Mouse (Mus musculus) cerebellum, postnatal 36 days (tissue): ENCODE measurements around the gene Akap12.

Experiments
- DNase-seq, 2 experiments: peaks; one replicate each; pipeline ENCODE4 v3.0.0; 2021 to 2022; ENCODE audit warnings: mixed read lengths in 2 of 2

Gene Akap12

DNA sequence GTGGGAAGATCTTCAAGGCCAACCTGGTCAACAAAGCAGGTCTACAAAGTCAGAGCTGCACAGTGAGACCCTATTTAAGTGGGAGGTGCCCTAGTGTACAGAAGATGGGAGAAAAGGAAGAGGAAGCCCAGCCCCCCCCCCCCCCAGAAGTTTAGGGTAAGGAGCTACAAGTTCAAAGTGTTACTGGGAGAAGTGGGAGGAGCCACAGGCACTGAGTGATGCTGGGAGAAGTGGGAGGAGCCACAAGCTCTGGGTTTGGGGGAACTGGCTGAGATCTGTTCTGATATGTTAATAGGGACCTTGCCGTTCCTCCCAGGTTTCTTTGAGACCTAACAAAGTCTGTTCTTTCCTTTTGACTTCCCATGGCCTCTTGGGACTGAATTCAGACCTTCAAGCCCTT is 18.6 kb downstream of the Akap12 start:
- DNase-seq, result no peak

DNA sequence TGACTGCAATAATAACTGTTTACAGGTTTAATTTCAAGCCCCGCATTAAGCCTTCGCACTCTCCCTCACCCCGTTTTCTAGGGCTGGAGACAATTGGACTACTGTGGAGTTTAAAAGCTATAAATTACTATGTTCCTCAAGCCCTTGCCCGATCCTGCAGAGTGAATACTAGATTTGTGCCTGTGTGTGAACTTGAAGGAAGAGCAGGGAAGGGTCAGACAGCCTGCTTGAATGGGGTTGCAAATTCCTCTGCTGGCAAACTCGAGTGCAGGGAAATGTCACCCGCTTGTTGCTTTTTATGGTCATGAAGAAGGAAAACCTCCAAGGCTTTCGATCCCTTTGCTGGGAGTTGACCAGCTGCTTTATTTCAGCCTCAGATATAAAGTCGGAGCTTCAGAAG is 19.6 kb downstream of the Akap12 start:
- DNase-seq, result no peak

DNA sequence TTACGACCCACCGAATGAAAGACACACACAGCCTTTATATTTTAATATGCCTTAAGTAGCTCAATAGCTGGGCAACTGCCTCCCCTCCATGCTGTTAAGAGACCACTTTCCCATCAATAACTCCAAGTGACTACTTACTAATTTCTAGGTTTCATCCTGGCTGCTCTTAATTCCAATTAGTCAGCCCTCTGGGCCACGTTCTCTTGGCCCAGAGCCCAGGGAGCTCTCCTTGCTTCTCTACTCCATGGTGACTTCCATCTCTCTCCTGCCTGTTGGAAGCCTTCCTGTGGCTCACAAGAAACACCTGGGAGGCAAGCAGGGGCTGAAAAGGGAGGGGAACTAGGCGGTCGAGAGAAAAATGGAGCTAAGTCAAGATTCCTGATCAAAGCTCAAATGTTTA is 23.0 kb downstream of the Akap12 start:
- DNase-seq, result no peak

DNA sequence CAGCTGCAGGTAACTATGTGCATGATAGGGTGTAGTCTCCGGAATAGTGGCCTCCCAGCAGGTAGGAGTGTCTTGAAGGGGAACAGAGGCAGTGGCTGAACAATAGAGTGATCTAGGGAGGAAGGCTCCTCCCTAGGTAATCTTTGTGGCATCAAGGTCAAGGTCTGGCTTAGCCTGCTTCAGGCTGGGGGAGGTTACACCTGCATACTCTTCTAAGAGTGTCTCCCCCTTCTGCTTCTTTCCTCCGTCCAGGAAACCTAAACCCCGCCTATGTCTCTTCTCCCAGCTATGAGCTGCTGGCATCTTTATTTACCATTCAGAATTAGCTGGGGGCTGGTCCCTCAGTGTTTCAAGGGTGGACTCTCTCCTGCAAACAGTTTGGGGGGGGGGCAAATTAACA is 23.5 kb downstream of the Akap12 start:
- no peak for DNase-seq

DNA sequence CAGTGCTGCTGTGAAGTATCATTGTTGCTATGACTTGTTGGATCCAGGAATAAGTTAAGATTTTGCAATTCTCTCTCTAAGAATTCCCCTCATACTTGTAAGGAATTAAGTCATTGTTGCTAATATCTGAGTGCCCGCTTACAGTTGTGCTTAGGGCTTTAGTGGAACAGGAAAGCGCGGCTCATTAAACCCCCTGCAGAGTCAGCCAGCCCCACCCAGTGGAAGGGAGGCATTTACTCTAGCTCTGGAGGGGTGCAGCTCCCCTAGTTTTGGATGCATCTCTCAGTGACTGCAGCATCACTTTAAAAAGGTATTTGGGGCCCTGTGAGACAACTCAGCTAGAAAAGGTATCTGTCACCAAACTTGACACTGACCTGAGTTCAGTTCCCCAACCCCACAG is 24.0 kb downstream of the Akap12 start:
- no peak for DNase-seq

DNA sequence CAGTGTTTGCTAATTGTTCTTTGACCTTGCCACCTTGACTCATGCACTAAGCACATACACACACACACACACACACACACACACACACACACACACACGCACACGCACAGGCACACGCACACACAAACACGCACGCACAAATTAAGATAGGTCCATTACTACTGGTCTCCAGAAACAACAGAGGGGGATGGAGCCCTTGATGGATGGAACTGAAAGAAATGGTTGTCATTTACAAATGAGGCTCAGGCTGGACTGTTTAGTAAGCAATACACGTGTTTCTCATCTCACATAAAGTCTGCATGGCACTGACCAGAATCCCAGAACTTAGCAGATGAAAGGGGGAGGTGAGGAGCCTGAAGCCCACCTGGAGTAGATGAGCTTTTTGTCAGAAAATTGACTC is 24.4 kb downstream of the Akap12 start:
- DNase-seq, result no peak

DNA sequence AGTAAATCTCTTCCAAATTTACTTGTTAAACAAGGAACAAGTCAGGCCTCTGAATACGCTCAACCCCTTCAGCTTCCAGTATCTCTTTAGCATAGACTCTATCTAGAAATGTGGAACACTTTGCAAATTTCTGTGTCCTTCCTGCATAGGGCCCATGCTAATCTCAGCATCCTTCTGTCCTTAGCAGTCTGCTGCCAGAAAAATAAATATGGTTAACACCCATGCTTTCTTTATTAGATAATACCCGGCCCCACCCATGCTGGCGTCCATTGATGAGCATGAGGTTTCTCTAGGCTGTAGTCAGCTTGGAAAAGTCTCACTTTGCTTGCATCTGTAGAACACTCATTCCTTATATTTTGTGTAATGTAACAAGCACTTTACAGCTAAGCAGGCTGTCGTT is 27.2 kb downstream of the Akap12 start:
- no peak for DNase-seq

DNA sequence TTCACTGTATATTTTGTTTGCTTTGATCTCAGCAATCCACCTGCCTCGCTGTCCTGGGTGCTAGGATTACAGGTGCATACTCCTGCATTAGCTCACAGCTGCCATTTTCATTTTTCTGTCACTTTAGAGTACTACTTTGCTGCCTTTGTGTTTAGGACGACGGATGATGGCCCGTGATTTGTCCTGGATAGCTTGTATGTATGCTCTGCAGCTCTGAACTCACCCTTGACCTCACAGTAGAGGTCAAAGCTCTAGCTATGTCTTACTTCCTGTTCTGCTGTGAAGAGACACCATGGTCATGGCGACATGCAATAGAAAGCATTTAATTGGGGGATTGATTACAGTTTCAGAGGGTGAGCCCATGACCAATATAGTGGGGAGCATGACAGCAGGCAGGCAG is 37.4 kb downstream of the Akap12 start:
- DNase-seq, result no peak

DNA sequence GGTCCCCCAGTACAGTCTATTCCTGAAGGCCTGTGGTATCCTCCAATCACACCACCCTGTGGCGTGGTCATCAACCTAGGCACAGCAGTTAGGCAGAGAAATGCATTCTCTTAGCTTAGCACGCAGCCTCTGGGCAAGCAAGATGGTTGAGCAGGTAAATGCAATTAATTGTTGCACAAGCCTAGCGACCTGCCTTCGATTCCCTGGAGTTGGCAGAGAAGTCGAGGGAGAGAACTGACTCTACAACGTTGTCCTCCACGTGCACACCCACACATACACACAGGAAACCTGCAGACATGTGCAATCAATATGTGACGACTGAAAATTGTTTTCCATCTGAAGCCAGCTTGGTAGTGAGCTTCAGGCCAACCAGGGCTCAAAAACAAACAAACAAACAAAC is 57.7 kb downstream of the Akap12 start:
- DNase-seq, result no peak

DNA sequence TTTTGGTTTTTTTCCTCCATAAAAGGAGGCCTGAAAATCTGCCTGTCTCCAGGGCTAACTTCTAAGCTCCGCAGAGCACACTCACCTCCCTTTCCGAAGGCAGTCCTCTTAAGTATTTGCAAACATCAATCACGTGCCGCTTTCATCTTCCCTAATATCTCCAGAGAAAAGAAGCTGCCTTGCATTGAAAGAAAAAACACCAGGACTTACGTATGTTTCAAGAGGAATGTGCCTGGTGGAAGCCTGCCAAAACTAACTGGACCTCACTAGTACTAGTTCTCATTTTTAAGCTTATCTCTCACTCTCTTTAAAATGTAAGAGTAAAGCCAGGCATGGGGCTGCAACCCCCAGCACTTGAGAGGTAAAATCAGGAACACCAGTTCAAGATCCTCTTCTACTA is 59.4 kb downstream of the Akap12 start:
- no peak for DNase-seq

DNA sequence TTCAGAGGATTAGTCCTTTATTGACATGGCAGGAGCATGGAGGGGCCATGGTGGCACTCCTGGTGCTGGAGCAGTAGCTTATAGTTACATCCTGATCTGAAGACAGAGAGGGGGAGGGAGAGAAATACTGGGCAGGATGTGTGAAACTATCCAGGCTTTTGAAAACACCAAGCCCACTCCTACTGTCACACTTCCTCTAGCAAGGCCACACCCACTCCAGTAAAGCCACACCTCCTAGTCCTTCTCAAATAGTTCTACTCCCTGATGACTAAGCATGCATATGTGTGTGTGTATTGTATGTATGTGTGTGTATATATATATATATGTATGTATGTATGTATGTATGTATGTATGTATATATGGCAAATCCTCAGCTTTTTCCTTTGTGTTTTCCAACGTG is 61.5 kb downstream of the Akap12 start:
- no peak for DNase-seq

DNA sequence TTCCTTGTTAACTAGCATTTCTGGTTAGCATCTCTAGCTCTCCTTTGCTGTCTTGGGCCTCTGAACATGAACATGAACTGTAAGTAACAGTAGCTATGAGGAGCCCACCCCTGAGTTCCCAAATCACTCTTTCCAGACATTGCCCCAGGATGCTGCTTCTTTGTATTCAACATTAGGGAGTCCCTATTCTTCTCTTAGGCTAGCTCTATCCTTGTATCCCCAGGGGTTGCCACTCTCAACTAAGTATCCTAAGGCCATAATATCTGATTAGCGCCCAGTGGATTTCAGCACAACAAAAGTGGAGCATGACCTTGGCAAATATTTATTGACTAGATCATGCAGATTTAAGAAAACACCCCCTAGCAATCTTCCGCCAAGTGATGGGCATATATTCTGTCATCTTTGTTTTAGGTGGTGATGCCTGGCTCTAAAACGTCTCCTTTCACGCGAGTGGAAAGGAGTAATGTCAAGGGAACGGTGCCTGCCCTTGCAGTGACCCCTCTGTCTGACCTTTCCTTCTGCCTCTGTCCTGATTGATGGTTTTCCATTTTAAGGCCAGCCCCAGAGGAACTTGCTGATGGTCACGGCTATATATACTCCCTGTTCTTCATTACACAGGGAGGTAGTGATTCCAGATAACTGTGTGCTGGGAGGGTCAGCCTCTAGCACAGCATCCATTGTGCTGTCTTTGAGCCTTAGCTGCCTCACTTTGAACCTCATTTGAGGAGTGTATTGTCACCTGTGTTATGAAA is 66.2 kb downstream of the Akap12 start:
- DNase-seq, result no peak

DNA sequence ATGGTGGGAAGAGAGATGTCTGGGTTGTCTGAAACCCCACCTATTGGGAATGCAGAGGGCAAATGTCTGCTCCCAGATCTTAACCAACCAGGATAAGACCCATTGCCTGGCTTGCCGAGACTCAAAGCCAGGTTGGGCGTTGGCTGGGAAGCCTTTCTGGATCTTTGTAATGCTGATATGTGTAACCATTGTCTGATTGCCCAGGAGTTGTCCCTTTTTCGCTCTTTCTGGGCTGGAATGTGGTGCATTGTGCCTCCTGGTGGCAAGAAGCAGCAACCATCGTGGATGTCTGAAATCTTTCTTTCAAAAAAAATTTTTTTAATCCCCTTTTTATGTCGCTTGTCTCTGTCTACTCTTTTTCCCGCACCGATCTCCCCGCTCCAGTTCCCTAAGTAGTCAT is 67.1 kb downstream of the Akap12 start:
- peak; percentile 56 to 62 for DNase-seq

DNA sequence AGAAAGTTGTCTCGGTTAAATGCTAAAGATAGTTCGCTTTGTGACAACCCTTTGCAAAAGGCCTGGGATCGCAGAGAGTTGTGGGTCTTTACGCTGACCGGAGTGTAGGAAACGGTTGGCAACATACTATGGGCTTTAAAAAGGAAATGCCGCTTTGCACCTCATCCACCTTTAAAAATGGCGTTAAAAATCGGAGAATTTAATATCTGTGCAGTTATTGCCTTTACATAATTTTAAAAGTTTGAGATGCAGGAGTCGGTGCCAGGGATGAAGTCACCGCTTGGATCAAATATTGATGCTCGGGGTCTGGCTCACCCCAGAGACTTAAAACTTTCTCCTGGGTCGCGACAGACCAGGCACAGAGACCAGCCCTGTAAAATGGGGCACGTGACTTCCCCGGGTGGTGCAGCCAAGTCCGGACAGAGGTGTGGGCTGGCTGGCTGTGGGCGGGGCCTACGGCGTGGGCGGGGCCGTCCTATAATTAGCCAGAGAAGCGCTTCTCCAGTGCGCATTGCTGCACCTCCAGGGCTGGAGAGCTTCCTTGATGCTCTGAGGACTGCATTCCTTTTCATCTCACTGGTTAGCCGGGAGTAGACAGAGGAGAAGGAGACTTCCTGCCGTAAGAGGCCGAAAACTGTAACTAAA is 68.0 kb downstream of the Akap12 start:
- peak; percentile 55 to 64 for DNase-seq

DNA sequence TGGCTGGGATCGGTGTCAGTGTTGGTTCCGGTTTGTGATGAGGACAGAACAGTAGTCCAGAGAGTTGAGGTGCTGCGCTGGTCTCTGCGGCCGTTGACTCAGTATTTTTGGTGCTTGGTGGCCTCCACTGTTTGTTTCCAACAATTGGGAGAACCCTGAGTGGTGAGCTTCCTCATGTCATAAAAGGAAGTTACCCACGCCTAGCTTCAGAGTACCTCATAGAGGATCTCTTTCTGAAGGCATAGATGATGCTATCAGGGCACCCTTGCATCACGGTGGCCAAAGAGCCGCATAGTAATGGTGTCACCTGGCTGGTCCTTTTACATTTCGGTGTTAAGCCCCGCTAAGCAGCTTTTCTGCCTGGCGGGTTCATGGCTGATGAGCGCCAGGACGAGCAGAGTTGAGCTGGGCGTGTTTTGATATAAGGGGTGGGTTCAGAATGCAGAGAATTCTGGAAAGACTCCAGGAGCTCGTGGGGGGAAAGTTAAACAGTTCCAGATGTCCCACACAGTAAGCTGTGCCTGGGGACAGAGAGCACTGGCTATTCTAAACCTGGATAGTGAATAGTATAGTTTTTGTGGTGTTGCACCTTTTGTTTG is 72.8 kb downstream of the Akap12 start:
- DNase-seq, result no peak

DNA sequence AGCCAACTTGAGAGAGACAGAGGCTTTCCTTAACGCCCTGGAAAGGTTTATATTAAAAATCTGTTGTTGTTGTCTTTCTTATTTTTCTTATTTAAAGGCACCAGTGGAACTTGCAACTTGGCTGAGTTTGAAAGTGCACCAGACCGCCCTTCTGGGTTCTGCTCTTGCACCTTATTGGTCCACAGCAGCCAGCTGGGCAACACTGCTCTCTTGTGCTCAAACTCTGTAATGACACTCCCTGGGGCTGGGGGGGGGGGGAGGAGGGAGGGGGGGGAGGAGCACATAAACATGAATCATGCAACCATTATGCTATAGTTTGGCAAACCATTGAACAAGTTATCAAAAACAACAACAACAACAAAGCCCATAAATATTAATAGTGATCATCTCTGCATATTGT is 75.2 kb downstream of the Akap12 start:
- DNase-seq, result peak; percentile 36 to 38

DNA sequence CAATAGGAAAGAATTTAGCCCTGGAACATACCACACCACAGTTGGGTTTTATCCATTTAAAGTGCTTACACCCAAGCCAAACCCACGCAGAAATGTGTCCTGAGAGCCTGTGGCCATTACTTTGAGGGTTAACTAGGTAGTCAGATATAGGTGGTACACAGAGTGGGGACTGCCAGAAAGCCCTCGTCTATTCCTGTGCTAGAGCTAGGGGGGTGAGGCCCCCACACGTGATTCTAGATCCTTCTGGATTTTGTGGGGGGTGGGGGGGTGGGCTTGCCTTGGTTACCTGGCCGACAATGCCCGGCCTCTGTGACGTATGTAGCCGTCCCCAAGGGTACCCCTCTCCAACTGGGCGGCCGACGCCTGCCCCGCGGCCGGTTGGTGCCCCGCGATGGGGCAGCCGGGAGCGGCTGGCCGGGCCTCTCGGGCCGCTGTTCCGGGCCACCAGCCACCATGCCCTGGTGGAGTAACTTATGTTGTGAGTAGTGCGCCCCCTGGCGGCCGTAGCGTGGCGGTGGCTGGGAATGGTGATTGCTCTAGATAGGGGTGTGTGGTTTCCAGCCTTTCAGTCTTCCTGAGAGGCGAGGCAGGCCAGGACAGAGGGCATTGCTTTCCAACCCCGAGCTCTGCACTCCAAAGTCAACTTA is 80.4 kb downstream of the Akap12 start:
- DNase-seq, result peak; percentile 91 to 94

DNA sequence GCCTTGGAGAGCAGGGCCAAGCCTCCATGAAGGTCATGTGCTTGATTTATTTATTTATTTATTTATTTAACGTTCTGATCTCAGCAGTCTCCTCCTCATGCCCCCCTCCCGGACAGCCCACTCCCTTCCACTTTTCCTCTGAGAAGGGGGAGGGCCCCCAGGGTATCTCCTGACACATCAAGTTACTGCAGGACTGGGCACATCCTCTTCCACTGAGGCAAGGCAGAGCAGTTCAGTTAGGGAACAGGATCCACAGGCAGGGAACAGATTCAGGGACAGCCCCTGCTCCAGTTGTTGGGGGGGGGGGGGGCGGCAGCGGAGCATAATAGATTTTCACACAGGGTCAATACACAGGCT is 80.9 kb downstream of the Akap12 start:
- DNase-seq, result no peak

DNA sequence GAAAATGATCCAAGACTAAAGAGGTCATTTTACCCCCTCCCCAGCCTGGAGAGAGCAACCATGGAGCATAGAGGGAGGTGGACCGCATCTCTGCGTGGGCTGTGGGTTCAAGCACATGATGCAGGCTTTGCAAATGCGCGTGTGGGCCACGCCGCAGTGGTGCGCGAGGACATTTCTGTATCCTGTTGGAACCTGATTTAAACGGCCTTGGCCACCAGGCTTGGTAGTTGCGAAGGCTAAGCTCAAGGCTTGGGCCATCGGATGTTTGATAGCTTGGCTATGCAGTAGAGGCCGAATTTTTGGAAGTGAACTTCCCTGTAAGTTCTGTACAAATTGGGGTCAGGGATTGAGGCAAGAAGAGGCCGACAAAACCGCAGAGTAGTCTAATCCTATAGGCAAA is 81.4 kb downstream of the Akap12 start:
- DNase-seq, result no peak

DNA sequence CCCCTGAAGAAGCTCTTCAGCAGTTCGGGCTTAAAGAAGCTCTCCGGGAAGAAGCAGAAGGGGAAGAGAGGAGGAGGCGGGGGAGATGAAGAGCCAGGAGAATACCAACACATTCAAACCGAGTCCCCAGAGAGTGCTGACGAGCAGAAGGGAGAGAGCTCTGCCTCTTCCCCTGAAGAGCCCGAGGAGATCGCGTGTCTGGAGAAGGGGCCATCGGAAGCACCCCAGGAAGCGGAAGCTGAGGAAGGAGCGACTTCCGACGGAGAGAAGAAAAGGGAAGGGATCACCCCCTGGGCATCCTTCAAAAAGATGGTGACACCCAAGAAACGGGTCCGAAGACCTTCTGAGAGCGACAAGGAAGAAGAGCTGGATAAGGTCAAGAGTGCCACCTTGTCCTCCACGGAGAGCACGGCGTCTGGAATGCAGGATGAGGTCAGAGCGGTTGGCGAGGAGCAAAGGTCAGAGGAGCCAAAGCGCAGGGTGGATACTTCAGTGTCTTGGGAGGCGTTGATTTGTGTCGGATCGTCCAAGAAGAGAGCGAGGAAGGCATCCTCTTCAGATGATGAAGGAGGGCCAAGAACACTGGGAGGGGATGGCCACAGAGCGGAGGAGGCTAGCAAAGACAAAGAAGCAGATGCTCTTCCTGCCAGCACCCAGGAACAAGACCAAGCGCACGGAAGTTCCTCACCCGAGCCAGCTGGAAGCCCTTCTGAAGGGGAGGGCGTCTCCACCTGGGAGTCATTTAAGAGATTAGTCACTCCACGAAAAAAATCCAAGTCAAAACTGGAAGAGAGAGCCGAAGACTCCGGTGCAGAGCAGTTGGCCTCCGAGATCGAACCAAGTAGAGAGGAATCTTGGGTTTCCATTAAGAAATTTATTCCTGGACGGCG is 88.4 kb downstream of the Akap12 start:
- DNase-seq, result no peak

DNA sequence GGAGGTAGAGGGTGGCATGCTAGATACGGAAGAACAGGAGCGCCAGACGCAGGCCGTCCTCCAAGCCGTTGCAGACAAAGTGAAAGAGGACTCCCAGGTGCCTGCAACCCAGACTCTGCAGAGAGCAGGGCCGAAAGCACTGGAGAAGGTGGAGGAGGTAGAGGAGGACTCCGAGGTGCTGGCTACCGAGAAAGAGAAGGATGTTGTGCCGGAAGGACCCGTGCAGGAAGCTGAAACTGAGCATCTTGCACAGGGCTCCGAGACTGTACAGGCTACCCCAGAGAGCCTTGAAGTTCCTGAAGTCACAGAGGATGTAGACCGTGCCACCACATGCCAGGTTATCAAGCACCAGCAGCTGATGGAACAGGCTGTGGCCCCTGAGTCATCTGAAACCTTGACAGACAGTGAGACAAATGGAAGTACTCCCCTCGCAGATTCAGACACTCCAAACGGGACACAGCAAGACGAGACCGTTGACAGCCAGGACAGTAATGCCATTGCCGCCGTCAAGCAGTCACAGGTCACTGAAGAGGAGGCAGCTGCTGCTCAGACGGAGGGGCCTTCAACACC is 89.8 kb downstream of the Akap12 start:
- DNase-seq, result no peak

DNA sequence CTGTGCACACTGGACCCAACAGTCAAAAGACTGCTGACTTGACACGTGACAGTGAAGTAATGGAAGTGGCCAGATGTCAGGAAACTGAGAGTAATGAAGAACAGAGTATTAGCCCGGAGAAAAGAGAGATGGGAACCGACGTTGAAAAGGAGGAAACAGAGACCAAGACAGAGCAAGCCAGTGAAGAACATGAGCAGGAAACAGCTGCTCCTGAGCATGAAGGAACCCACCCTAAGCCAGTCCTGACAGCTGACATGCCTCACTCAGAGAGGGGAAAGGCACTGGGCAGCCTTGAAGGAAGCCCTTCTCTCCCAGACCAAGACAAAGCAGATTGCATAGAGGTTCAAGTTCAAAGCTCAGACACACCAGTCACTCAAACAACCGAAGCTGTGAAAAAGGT is 90.5 kb downstream of the Akap12 start:
- DNase-seq, result no peak

DNA sequence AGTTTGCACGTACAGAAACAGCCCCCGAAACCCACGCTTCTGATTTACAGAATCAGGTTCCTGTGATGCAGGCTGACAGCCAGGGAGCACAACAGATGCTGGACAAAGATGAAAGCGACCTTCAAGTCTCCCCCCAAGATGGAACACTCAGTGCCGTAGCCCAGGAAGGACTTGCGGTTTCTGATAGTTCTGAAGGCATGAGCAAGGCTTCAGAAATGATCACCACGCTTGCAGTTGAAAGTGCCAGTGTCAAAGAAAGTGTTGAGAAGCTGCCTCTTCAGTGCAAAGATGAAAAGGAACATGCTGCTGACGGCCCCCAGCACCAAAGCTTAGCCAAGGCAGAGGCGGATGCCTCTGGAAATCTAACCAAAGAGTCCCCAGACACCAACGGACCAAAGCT is 91.3 kb downstream of the Akap12 start:
- DNase-seq, result no peak
